23 mouse cellular contexts compared by ENCODE assay signal in the genomic region with DNA sequence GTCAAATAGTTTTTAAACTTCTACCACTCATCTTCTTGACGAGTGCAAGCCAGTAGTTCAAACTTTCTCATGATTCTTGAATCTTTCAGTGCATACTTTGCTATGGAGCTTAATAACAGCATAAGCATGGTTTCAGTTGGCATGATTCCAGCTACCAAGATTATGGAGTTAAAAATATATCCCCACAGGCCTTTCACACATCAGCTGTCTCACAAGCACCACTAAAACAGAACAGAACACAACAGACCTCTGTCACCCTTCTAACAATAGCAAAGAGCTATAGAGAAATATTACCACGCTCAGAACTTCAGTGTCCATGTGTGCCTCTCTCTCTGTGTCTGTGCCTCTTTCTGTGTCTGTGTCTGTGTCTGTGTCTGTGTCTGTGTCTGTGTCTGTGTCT.
A peak's percentile ranks its signal among the peaks of the same experiment; 100 is the strongest.
DNase-seq lines count a peak whose midpoint lies in the region; ATAC-seq and TF ChIP-seq lines count a peak whose summit lies in the region.
"Had no signal": no experiment of that assay in that cellular context is flagged by ENCODE, and none has a peak within 500 bp of the region (broad histone marks: within the 10 kb centered on the region; RNA-seq: fewer than 3 reads in every experiment).

No protein-coding gene starts in this region.

- H3K27ac ChIP-seq in embryonic facial prominence, embryonic 14.5 days (replicated peaks; ENCODE audit: low read depth, low read length), result no peak overlapping the region
- H3K27ac ChIP-seq in embryonic facial prominence, embryonic 10.5 days (replicated peaks), result no peak overlapping the region
- H3K27ac ChIP-seq in heart, embryonic 12.5 days (ENCODE audit: poor library complexity, severe bottlenecking), result peak overlapping the region; percentile 87
- H3K27ac ChIP-seq in heart, adult 2 months, result no peak overlapping the region
- peak overlapping the region; percentile 85 for H3K27ac ChIP-seq in heart, embryonic 13.5 days (replicated peaks)
- H3K27ac ChIP-seq: embryonic facial prominence, embryonic 15.5 days; limb, embryonic 13.5 days; liver, embryonic 15.5 days had no signal

- DNase-seq in embryonic facial prominence, embryonic 14.5 days (ENCODE audit: low spot score), result peak; percentile 83
- DNase-seq in embryonic facial prominence, embryonic 10.5 days (ENCODE audit: low spot score), result no peak
- DNase-seq in heart, adult 2 months, result no peak
- DNase-seq in liver, result no peak
- DNase-seq: adrenal gland, postnatal 10 days; cerebellum, adult 11 months; gastrocnemius, postnatal 10 days; lung, postnatal 10 days; retina, postnatal 1 day; right cerebral cortex, postnatal 4 days; thymus, postnatal 14 days had no signal

- H3K27me3 ChIP-seq in embryonic facial prominence, embryonic 14.5 days (replicated peaks; ENCODE audit: control insufficient read depth, insufficient read depth, low read length), result no peaks in the 10 kb centered on the region
- H3K27me3 ChIP-seq in embryonic facial prominence, embryonic 10.5 days (replicated peaks; ENCODE audit: low read depth, poor library complexity, severe bottlenecking), result no peaks in the 10 kb centered on the region
- no peaks in the 10 kb centered on the region for H3K27me3 ChIP-seq in heart, embryonic 12.5 days (replicated peaks)
- no peaks in the 10 kb centered on the region for H3K27me3 ChIP-seq in heart, adult 2 months (ENCODE audit: control insufficient read depth, insufficient read depth, low read length)
- no peaks in the 10 kb centered on the region for H3K27me3 ChIP-seq in heart, embryonic 13.5 days (replicated peaks)
- H3K27me3 ChIP-seq in myocyte (ENCODE audit: control insufficient read depth, insufficient read depth, insufficient read length), result no peaks in the 10 kb centered on the region
- H3K27me3 ChIP-seq: embryonic facial prominence, embryonic 15.5 days; limb, embryonic 13.5 days; liver, embryonic 15.5 days had no signal

- no peaks in the 10 kb centered on the region for H3K36me3 ChIP-seq in embryonic facial prominence, embryonic 14.5 days (ENCODE audit: control insufficient read depth, insufficient read depth, low read length)
- H3K36me3 ChIP-seq in embryonic facial prominence, embryonic 10.5 days (replicated peaks), result no peaks in the 10 kb centered on the region
- no peaks in the 10 kb centered on the region for H3K36me3 ChIP-seq in heart, embryonic 12.5 days
- no peaks in the 10 kb centered on the region for H3K36me3 ChIP-seq in heart, adult 2 months (ENCODE audit: control insufficient read depth, insufficient read depth, low read length)
- no peaks in the 10 kb centered on the region for H3K36me3 ChIP-seq in heart, embryonic 13.5 days
- H3K36me3 ChIP-seq in myocyte (ENCODE audit: control insufficient read depth, insufficient read depth), result no peaks in the 10 kb centered on the region
- H3K36me3 ChIP-seq: embryonic facial prominence, embryonic 15.5 days; limb, embryonic 13.5 days; liver, embryonic 15.5 days had no signal

- no peaks in the 10 kb centered on the region for H3K79me2 ChIP-seq in heart, adult 2 months (replicated peaks; ENCODE audit: control insufficient read depth, insufficient read depth, low read length)
- no peaks in the 10 kb centered on the region for H3K79me2 ChIP-seq in myocyte (ENCODE audit: control insufficient read depth, insufficient read depth)

- no peaks in the 10 kb centered on the region for H3K9me3 ChIP-seq in embryonic facial prominence, embryonic 14.5 days (ENCODE audit: control insufficient read depth, low read length)
- H3K9me3 ChIP-seq in embryonic facial prominence, embryonic 10.5 days, result no peaks in the 10 kb centered on the region
- no peaks in the 10 kb centered on the region for H3K9me3 ChIP-seq in heart, embryonic 12.5 days (replicated peaks)
- H3K9me3 ChIP-seq in heart, embryonic 13.5 days, result no peaks in the 10 kb centered on the region
- H3K9me3 ChIP-seq: embryonic facial prominence, embryonic 15.5 days; limb, embryonic 13.5 days; liver, embryonic 15.5 days had no signal

- no peak for TF ChIP-seq EP300 in heart, adult 2 months (IDR thresholded peaks at IDR 0.05; ENCODE audit: insufficient read depth, low read depth, low read length)

- intact Hi-C loops in heart, adult 2 months (cut with DNase I), result no loop called here

- no peak overlapping the region for H3ac ChIP-seq in myocyte (ENCODE audit: control insufficient read depth, insufficient read length)

- H3K4me3 ChIP-seq in embryonic facial prominence, embryonic 14.5 days (ENCODE audit: low read depth, low read length), result no peak overlapping the region
- no peak overlapping the region for H3K4me3 ChIP-seq in embryonic facial prominence, embryonic 10.5 days
- no peak overlapping the region for H3K4me3 ChIP-seq in heart, embryonic 12.5 days
- H3K4me3 ChIP-seq in heart, adult 2 months, result no peak overlapping the region
- H3K4me3 ChIP-seq in heart, embryonic 13.5 days, result no peak overlapping the region
- H3K4me3 ChIP-seq in myocyte, result no peak overlapping the region
- H3K4me3 ChIP-seq: embryonic facial prominence, embryonic 15.5 days; limb, embryonic 13.5 days; liver, embryonic 15.5 days had no signal

- no peak for TF ChIP-seq POLR2A in heart, adult 2 months (IDR thresholded peaks at IDR 0.05; ENCODE audit: insufficient read depth, low read depth, low read length)
- TF ChIP-seq POLR2A in myocyte (IDR thresholded peaks at IDR 0.05; ENCODE audit: insufficient read length, low read depth), result no peak

- no peak overlapping the region for H3K4me2 ChIP-seq in embryonic facial prominence, embryonic 14.5 days (ENCODE audit: low read depth, low read length)
- H3K4me2 ChIP-seq in heart, embryonic 12.5 days, result no peak overlapping the region
- H3K4me2 ChIP-seq in heart, embryonic 13.5 days, result no peak overlapping the region
- H3K4me2 ChIP-seq in myocyte (ENCODE audit: low read depth), result peak overlapping the region; percentile 9
- H3K4me2 ChIP-seq: embryonic facial prominence, embryonic 15.5 days; limb, embryonic 13.5 days; liver, embryonic 15.5 days had no signal

- TF ChIP-seq CTCF in heart, adult 2 months (IDR thresholded peaks at IDR 0.05), result no peak

- H3K4me1 ChIP-seq in embryonic facial prominence, embryonic 14.5 days (ENCODE audit: control insufficient read depth, insufficient read depth, low read length), result no peaks in the 10 kb centered on the region
- no peaks in the 10 kb centered on the region for H3K4me1 ChIP-seq in embryonic facial prominence, embryonic 10.5 days
- H3K4me1 ChIP-seq in heart, embryonic 12.5 days (replicated peaks), result 0 out of 2 replicates have a peak, but pooled peaks cover 3% of the 10 kb centered on the region
- no peaks in the 10 kb centered on the region for H3K4me1 ChIP-seq in heart, adult 2 months (ENCODE audit: control insufficient read depth, insufficient read depth, low read length)
- peaks cover 15% of the 10 kb centered on the region for H3K4me1 ChIP-seq in heart, embryonic 13.5 days
- H3K4me1 ChIP-seq: embryonic facial prominence, embryonic 15.5 days; liver, embryonic 15.5 days had no signal

- peak; percentile 41; the same call in 1 of the 2 replicates for ATAC-seq in embryonic facial prominence, embryonic 14.5 days (ENCODE audit: low read depth)
- peak; percentile 53; the same call in 1 of the 2 replicates for ATAC-seq in heart, embryonic 12.5 days (ENCODE audit: insufficient number of reproducible peaks, low FRiP score)
- ATAC-seq in heart, embryonic 13.5 days (ENCODE audit: extremely low read depth, insufficient number of reproducible peaks, low FRiP score, low TSS enrichment), result no peak; the same call in 1 of the 2 replicates
- no peak for ATAC-seq in erythroid progenitor cell, adult 5-6 weeks (replicated peaks; ENCODE audit: low FRiP score, poor library complexity, severe bottlenecking)
- ATAC-seq: activated CD4-positive, CD25-positive, alpha-beta regulatory T cell, adult 4 months; CD4-positive, CD25-positive, alpha-beta regulatory T cell, adult 4 months; hindbrain, embryonic 16.5 days; intestine, embryonic 16.5 days; midbrain, embryonic 16.5 days had no signal

- H3K9ac ChIP-seq in embryonic facial prominence, embryonic 14.5 days (ENCODE audit: low read depth, low read length), result no peak overlapping the region
- H3K9ac ChIP-seq in heart, embryonic 12.5 days, result no peak overlapping the region
- no peak overlapping the region for H3K9ac ChIP-seq in heart, adult 2 months (ENCODE audit: low read depth, low read length)
- H3K9ac ChIP-seq in heart, embryonic 13.5 days, result no peak overlapping the region
- H3K9ac ChIP-seq: embryonic facial prominence, embryonic 15.5 days; limb, embryonic 13.5 days; liver, embryonic 15.5 days had no signal

- WGBS in embryonic facial prominence, embryonic 14.5 days, result 42% methylated on average over 2 of the region's 2 CpGs
- WGBS in embryonic facial prominence, embryonic 10.5 days, result 88% methylated on average over 2 of the region's 2 CpGs
- 22% methylated on average over 2 of the region's 2 CpGs for WGBS in heart, embryonic 12.5 days
- 35% methylated on average over 2 of the region's 2 CpGs for WGBS in heart, adult 2 months
- 18% methylated on average over 2 of the region's 2 CpGs for WGBS in heart, embryonic 13.5 days

TF ChIP-seq in myocyte, 11 proteins besides CTCF, POLR2A, EP300 and RAD21:
- TF ChIP-seq TCF12 (IDR thresholded peaks at IDR 0.05; ENCODE audit: insufficient read depth, poor library complexity, severe bottlenecking), result no peak
- TF ChIP-seq MYOG (IDR thresholded peaks at IDR 0.05; ENCODE audit: control insufficient read depth in 1 of 3, insufficient read depth in 1 of 3, insufficient read length in 2 of 3, low read depth in 2 of 3), result no peak
- TF ChIP-seq REST (IDR thresholded peaks at IDR 0.05; ENCODE audit: insufficient read depth, insufficient read length), result no peak
- TF ChIP-seq POLR2AphosphoS2 (IDR thresholded peaks at IDR 0.05; ENCODE audit: insufficient read length, low read depth), result no peak
- TF ChIP-seq CEBPB (IDR thresholded peaks at IDR 0.05; ENCODE audit: insufficient read depth, poor library complexity, severe bottlenecking), result no peak
- no peak for TF ChIP-seq MYOD1 (IDR thresholded peaks at IDR 0.05; ENCODE audit: control insufficient read depth in 1 of 3, insufficient read length in 2 of 3, low read depth in 2 of 3)
- no peak for TF ChIP-seq USF1 (IDR thresholded peaks at IDR 0.05; ENCODE audit: low read depth)
- TF ChIP-seq MAX (IDR thresholded peaks at IDR 0.05; ENCODE audit: low read depth), result no peak
- TF ChIP-seq SRF (IDR thresholded peaks at IDR 0.05; ENCODE audit: control insufficient read depth, insufficient read length, low read depth), result no peak
- TF ChIP-seq TCF3 (IDR thresholded peaks at IDR 0.05; ENCODE audit: insufficient read length, low read depth), result no peak
- no peak for TF ChIP-seq E2F4 (IDR thresholded peaks at IDR 0.05; ENCODE audit: insufficient read depth)

Comparison
In these comparisons a context has a peak if more than half of its experiments do, and no peak if none do; other contexts are left out.
1. ATAC-seq: peak in embryonic facial prominence, embryonic 14.5 days (single experiment) and heart, embryonic 12.5 days (single experiment); none in heart, embryonic 13.5 days (single experiment) and erythroid progenitor cell, adult 5-6 weeks (single experiment).
2. H3K27ac ChIP-seq: peak in heart, embryonic 12.5 days (single experiment) and heart, embryonic 13.5 days (single experiment); none in embryonic facial prominence, embryonic 14.5 days (single experiment), embryonic facial prominence, embryonic 10.5 days (single experiment) and heart, adult 2 months (single experiment).